Mouse (Mus musculus): Measurements from ENCODE around the gene Gm10563. TPM values are rescaled to one million over a fixed set of nuclear protein-coding genes. Genes with fewer than 3 reads are reported as not detected.

Gene Gm10563
- polyA plus RNA-seq, 1 experiment from 2014 or later, result not detected

DNA sequence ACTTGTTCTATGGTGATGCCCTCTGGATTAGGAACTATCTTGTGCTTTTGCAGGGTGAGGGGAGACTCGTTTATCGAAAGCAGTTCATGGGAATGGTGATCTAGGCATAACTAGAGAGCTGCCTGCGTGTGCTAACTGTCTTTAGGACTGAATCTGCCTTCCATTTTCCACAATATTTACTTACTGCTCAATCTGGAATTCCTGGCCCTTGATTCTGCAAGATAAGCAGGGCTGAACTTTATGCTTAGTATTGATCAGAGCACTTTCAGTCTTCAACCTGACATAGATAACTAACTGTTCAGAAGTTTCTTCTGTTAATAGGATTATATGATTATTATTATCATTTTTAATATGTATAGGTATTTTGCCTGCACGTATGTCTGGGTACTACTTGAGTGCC is 40.1 kb downstream of the Gm10563 start:
- H3K4me2 ChIP-seq (ENCODE audit: low read length), result no peak overlapping the region
- H3K9ac ChIP-seq (replicated peaks; ENCODE audit: low read length), result no peak overlapping the region
- 94% methylated on average over 4 of the region's 4 CpGs for WGBS
- no peaks in the 10 kb centered on the region for H3K27me3 ChIP-seq (ENCODE audit: control insufficient read depth, insufficient read depth, low read length)
- ATAC-seq (ENCODE audit: low FRiP score, low TSS enrichment) (no peak), DNase-seq (no peak)
- peaks cover 25% of the 10 kb centered on the region for H3K36me3 ChIP-seq (ENCODE audit: control insufficient read depth, insufficient read depth, low read length)
- 0 out of 2 replicates have a peak, but pooled peaks cover 11% of the 10 kb centered on the region for H3K4me1 ChIP-seq (ENCODE audit: control insufficient read depth, insufficient read depth, low read length)
- H3K27ac ChIP-seq (replicated peaks; ENCODE audit: low read depth, low read length), result no peak overlapping the region
- no peak overlapping the region for H3K4me3 ChIP-seq (replicated peaks; ENCODE audit: low read depth, low read length)
- H3K9me3 ChIP-seq (ENCODE audit: control insufficient read depth, low read length), result no peaks in the 10 kb centered on the region

DNA sequence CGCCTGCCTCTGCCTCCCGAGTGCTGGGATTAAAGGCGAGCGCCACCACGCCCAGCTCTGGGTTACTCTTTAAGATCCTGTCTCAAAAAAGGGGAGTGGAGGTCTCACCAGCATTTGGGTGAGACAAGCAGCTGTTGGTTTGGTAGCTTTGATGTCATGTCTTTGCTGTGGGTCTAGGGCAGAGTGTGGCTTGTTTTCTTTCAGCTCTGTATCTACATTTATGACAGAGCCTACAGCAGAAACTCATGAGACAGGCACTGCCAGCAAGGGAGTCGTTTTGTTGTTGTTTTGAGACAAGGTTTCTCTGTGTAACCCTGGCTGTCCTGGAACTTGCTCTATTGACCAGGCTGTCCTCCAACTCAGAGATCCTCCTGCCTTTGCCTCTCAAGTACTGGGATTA is 41.4 kb downstream of the Gm10563 start:
- Histone ChIP-seq H3K27ac (replicated peaks; ENCODE audit: low read depth, low read length) (no peak overlapping the region), H3K4me2 (ENCODE audit: low read length) (no peak overlapping the region), H3K9me3 (ENCODE audit: control insufficient read depth, low read length) (no peaks in the 10 kb centered on the region), H3K4me1 (ENCODE audit: control insufficient read depth, insufficient read depth, low read length) (0 out of 2 replicates have a peak, but pooled peaks cover 11% of the 10 kb centered on the region), H3K9ac (replicated peaks; ENCODE audit: low read length) (no peak overlapping the region), H3K36me3 (ENCODE audit: control insufficient read depth, insufficient read depth, low read length) (peaks cover 19% of the 10 kb centered on the region), H3K27me3 (ENCODE audit: control insufficient read depth, insufficient read depth, low read length) (no peaks in the 10 kb centered on the region), H3K4me3 (replicated peaks; ENCODE audit: low read depth, low read length) (no peak overlapping the region)
- no peak for DNase-seq
- no peak for ATAC-seq (ENCODE audit: low FRiP score, low TSS enrichment)
- 99% methylated on average over 6 of the region's 6 CpGs for WGBS

DNA sequence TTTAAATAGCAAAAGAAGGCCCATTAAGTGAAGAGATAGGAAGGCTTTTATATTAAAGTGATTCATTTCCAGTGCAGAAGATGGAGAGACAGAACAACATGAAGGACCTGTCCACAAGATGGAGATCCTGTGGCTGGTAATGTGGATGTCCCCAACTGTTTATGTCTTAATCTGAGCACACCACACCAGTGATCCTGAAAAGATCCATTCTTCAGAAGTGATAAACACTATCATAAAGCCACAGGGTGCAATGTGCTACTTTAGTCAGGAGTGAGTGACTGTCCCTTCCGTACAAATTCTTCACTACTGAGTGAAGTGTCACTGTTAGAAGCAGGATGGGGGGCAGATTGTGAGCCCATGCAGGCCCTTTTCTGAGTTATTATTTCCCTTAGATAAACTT is 42.5 kb downstream of the Gm10563 start:
- Histone ChIP-seq H3K9me3 (ENCODE audit: control insufficient read depth, low read length) (no peaks in the 10 kb centered on the region), H3K4me3 (replicated peaks; ENCODE audit: low read depth, low read length) (peak overlapping the region; percentile 96), H3K27ac (replicated peaks; ENCODE audit: low read depth, low read length) (no peak overlapping the region), H3K4me2 (ENCODE audit: low read length) (peak overlapping the region; percentile 88), H3K36me3 (ENCODE audit: control insufficient read depth, insufficient read depth, low read length) (peaks cover 19% of the 10 kb centered on the region), H3K9ac (replicated peaks; ENCODE audit: low read length) (peak overlapping the region; percentile 94; the same call in 1 of the 2 replicates), H3K4me1 (ENCODE audit: control insufficient read depth, insufficient read depth, low read length) (0 out of 2 replicates have a peak, but pooled peaks cover 11% of the 10 kb centered on the region), H3K27me3 (ENCODE audit: control insufficient read depth, insufficient read depth, low read length) (no peaks in the 10 kb centered on the region)
- ATAC-seq (ENCODE audit: low FRiP score, low TSS enrichment) (no peak), DNase-seq (no peak)
- WGBS, result 97% methylated on average over 1 of the region's 1 CpGs

DNA sequence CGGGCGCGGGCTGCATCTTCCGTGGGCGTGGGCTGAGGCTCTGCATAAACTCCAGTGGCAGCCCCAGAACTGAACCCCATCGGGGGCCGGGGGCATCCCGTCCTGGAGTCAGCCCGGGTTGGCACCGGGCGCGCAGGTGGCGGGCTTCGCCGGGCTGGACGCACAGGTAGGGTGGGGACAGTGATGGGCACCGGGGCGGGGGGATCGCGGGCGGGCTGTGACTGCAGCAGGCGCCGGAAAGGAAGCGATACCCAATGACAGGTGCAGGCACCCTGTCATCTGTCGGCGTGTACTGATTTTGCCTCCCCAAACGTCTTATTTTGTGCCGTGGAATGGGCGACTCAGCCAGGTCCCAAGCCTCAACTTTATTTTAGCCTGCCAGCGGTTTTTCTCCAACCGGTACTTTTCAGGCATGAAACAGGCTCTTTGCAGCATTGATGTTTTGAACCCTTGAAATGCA is 43.2 kb downstream of the Gm10563 start:
- H3K9me3 ChIP-seq (ENCODE audit: control insufficient read depth, low read length), result no peaks in the 10 kb centered on the region
- no peaks in the 10 kb centered on the region for H3K27me3 ChIP-seq (ENCODE audit: control insufficient read depth, insufficient read depth, low read length)
- ATAC-seq (ENCODE audit: low FRiP score, low TSS enrichment) (no peak), DNase-seq (no peak)
- H3K9ac ChIP-seq (replicated peaks; ENCODE audit: low read length), result peak overlapping the region; percentile 94
- peaks cover 19% of the 10 kb centered on the region for H3K36me3 ChIP-seq (ENCODE audit: control insufficient read depth, insufficient read depth, low read length)
- H3K4me1 ChIP-seq (ENCODE audit: control insufficient read depth, insufficient read depth, low read length), result 0 out of 2 replicates have a peak, but pooled peaks cover 11% of the 10 kb centered on the region
- H3K27ac ChIP-seq (replicated peaks; ENCODE audit: low read depth, low read length), result peak overlapping the region; percentile 100
- peak overlapping the region; percentile 88 for H3K4me2 ChIP-seq (ENCODE audit: low read length)
- WGBS, result 2% methylated on average over 31 of the region's 31 CpGs
- peak overlapping the region; percentile 96 for H3K4me3 ChIP-seq (replicated peaks; ENCODE audit: low read depth, low read length)

DNA sequence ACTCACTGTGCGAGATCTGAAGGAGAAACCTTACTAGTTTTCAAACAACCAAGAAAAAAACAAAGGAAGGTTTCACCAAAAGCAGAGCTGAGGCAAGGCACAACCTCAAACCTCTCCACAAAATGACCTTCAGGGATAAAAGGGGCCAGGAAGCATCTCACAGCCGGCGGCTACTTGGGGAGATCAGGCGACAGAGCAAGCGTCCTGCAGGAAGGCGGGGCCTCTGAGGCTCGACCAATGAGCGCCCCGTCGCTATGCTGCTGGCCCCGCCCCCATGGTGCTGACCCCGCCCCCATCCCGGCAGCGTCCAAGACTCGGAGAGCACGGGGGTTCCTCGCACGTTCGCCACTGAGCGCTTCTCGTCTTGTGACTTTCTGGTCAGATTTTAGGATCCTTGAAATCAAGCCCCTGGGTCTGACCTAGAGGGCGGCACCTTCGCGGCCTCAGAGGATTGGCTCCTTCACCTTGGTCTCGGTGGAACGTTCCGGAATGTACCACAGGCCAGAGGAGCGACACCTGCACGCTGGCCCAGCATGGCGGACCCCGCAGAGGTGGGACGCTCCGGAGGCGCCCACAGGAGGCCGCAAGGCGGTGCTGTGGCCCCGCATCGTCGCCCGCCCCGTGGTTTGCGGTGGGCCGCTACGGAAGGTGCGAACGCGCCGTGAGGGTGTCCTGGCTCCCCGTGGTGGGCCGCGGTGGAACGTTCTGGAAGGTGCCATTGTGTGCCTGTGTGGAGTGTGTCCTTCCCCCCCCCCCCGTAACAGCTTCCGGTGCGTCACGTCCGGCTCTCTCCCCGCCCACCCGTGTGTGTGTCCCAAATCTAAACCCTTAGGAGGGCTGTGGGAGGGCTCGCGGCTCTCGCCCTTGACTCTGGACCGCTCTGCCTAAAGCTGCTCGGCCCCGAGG is 43.9 kb downstream of the Gm10563 start, which contains the start of gene Slc35e2:
Slc35e2 (plus strand) TSS at position 326 of the 906 bp plus-strand sequence.
- Histone ChIP-seq H3K4me1 (ENCODE audit: control insufficient read depth, insufficient read depth, low read length) (0 out of 2 replicates have a peak, but pooled peaks cover 11% of the 10 kb centered on the region), H3K4me2 (ENCODE audit: low read length) (peak within 1 kb of the TSS; percentile 88), H3K9me3 (ENCODE audit: control insufficient read depth, low read length) (no peaks in the 10 kb centered on the region), H3K27ac (replicated peaks; ENCODE audit: low read depth, low read length) (peak within 1 kb of the TSS; percentile 100), H3K36me3 (ENCODE audit: control insufficient read depth, insufficient read depth, low read length) (peaks cover 15% of the 10 kb centered on the region), H3K4me3 (replicated peaks; ENCODE audit: low read depth, low read length) (peak within 1 kb of the TSS; percentile 96), H3K9ac (replicated peaks; ENCODE audit: low read length) (peak within 1 kb of the TSS; percentile 94), H3K27me3 (ENCODE audit: control insufficient read depth, insufficient read depth, low read length) (no peaks in the 10 kb centered on the region)
- ATAC-seq (ENCODE audit: low FRiP score, low TSS enrichment) (peak; percentile 96), DNase-seq (peak; percentile 97)
- WGBS, result 1% methylated on average over 65 of the region's 65 CpGs

DNA sequence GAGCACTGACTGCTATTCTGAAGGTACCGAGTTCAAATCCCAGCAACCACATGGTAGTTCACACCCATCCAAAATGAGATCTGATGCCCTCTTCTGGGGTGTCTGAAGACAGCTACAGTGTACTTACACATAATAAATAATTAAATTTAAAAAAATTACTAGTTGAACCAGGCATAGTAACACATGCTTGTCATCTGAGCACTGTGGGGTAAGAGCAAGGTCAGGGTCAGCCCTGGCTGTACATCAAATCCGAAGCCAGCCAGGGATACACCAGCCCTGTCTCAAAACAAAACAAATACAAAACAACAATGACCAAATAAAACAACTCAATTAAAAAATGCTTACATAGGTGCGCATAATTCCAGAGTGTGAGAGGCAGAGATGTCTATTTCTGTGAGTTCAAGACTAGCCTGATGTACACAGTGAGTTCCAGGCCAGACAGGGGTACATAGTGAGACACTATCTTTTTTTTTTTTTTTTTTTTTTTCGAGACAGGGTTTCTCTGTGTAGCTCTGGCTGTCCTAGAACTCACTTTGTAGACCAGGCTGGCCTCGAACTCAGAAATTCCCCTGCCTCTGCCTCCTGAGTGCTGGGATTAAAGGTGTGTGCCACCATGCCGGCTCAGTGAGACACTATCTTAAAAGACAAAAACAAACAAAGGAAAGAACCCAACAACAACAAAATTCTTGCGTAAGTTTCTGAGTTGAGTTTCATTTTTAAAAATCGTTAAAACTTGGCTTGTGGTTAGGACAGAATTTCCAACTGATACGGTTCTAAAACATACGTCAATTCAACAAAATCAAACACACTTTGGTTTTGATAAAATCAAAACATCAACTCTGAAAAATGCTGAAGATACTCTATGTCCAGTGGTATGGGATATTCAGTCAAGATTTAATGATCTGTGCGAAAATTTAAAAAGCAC is 45.0 kb downstream of the Gm10563 start:
- H3K9me3 ChIP-seq (ENCODE audit: control insufficient read depth, low read length), result no peaks in the 10 kb centered on the region
- H3K4me3 ChIP-seq (replicated peaks; ENCODE audit: low read depth, low read length), result peak overlapping the region; percentile 96
- no peaks in the 10 kb centered on the region for H3K27me3 ChIP-seq (ENCODE audit: control insufficient read depth, insufficient read depth, low read length)
- WGBS, result 89% methylated on average over 10 of the region's 11 CpGs
- H3K9ac ChIP-seq (replicated peaks; ENCODE audit: low read length), result peak overlapping the region; percentile 94
- H3K27ac ChIP-seq (replicated peaks; ENCODE audit: low read depth, low read length), result peak overlapping the region; percentile 100
- peak overlapping the region; percentile 88 for H3K4me2 ChIP-seq (ENCODE audit: low read length)
- H3K36me3 ChIP-seq (ENCODE audit: control insufficient read depth, insufficient read depth, low read length), result peaks cover 13% of the 10 kb centered on the region; the same call in 1 of the 2 replicates
- ATAC-seq (ENCODE audit: low FRiP score, low TSS enrichment) (no peak), DNase-seq (no peak)
- H3K4me1 ChIP-seq (ENCODE audit: control insufficient read depth, insufficient read depth, low read length), result 0 out of 2 replicates have a peak, but pooled peaks cover 11% of the 10 kb centered on the region

DNA sequence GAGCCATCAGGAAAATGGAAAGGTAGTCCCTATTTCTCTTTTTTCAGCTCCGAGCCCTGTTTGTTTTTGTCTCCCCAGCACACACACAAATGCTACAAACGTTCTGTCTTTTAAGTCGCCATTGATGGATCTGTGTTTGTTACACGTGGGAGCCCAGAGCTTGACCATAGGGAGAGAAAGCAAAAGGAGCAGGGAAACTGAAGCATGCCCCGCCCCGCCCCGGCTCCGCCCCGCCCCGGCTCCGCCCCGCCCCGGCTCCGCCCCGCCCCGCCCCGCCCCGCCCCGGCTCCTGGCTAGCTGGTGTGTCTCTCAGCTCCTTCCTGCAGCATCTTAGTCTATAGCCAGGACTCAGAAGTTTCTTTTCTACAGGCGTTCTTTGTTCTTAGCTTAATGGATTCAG is 46.7 kb downstream of the Gm10563 start:
- H3K9ac ChIP-seq (replicated peaks; ENCODE audit: low read length), result no peak overlapping the region
- WGBS, result 23% methylated on average over 17 of the region's 20 CpGs
- H3K4me3 ChIP-seq (replicated peaks; ENCODE audit: low read depth, low read length), result no peak overlapping the region
- no peak overlapping the region for H3K27ac ChIP-seq (replicated peaks; ENCODE audit: low read depth, low read length)
- ATAC-seq (ENCODE audit: low FRiP score, low TSS enrichment), result no peak
- no peaks in the 10 kb centered on the region for H3K27me3 ChIP-seq (ENCODE audit: control insufficient read depth, insufficient read depth, low read length)
- 0 out of 2 replicates have a peak, but pooled peaks cover 11% of the 10 kb centered on the region for H3K4me1 ChIP-seq (ENCODE audit: control insufficient read depth, insufficient read depth, low read length)
- no peak for DNase-seq
- no peaks in the 10 kb centered on the region for H3K9me3 ChIP-seq (ENCODE audit: control insufficient read depth, low read length)
- no peak overlapping the region for H3K4me2 ChIP-seq (ENCODE audit: low read length)
- peaks cover 4% of the 10 kb centered on the region; the same call in 1 of the 2 replicates for H3K36me3 ChIP-seq (ENCODE audit: control insufficient read depth, insufficient read depth, low read length)

DNA sequence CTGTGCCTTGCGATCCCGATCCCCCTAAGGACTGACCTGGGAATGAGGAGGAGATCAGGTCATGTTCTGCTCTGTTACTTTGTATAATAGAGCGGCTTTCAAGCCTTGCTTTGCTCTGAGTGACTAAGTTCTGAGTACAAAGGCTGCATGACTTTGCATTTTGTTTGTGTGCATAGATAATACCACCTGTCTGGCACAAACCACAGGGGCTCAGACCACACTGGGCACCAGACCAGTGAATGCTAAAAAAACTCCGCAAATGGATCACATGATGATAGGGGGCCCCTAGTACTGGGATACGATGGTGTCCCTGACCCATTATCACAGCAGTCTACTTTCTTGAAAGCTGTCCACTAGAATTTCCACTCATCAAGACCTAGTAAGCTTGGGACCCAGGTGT is 48.6 kb downstream of the Gm10563 start:
- Histone ChIP-seq H3K9me3 (ENCODE audit: control insufficient read depth, low read length) (no peaks in the 10 kb centered on the region), H3K4me3 (replicated peaks; ENCODE audit: low read depth, low read length) (no peak overlapping the region), H3K9ac (replicated peaks; ENCODE audit: low read length) (no peak overlapping the region), H3K36me3 (ENCODE audit: control insufficient read depth, insufficient read depth, low read length) (no peaks in the 10 kb centered on the region), H3K27me3 (ENCODE audit: control insufficient read depth, insufficient read depth, low read length) (no peaks in the 10 kb centered on the region), H3K4me1 (ENCODE audit: control insufficient read depth, insufficient read depth, low read length) (no peaks in the 10 kb centered on the region), H3K27ac (replicated peaks; ENCODE audit: low read depth, low read length) (no peak overlapping the region), H3K4me2 (ENCODE audit: low read length) (no peak overlapping the region)
- no peak for DNase-seq
- 75% methylated on average over 5 of the region's 5 CpGs for WGBS
- no peak for ATAC-seq (ENCODE audit: low FRiP score, low TSS enrichment)
